Mouse (Mus musculus): ENCODE data around the gene Hoxc5.

The Hoxc5 gene

GRCm38 (mm10) chr15:103011928-103012486 is 44.8 kb downstream of the Hoxc5 start:
- DNase-seq = no peak

DNA sequence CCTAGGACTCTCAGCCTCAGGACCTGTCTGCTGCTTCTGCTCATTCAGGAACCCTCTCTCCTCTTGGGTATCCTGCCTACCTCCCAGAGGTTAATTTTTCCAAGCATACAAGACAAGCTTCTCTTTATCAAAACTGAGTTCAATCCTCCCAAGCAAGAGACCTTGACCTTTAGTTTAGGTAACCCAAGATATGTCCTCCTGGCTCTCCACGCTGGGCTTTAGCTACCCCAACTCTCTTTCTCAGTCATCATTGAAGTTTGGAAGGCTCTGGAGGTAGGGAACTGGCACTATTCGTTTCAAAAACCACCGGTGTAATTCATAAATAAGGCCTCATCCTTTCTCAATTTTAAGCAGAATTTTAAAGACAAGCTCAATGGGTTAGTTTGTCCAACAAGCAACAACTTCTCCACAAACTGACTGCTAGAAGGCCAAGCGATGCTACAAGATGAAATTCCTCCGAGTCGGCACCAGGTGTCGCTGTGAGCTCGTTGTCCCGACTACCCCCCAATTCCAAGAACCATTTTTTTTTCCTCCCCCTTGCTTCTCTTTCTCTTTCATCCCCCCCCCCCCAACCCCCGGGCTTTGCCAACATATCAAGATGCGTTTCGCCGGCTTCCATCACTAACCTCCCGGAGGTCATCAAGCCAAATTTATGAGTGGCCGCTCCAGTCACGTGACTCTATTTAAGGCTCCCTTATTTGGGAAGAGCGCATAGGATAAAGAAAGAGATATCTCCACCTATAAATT is 46.2 kb downstream of the Hoxc5 start:
- peak; percentile 63 to 66 for DNase-seq

DNA sequence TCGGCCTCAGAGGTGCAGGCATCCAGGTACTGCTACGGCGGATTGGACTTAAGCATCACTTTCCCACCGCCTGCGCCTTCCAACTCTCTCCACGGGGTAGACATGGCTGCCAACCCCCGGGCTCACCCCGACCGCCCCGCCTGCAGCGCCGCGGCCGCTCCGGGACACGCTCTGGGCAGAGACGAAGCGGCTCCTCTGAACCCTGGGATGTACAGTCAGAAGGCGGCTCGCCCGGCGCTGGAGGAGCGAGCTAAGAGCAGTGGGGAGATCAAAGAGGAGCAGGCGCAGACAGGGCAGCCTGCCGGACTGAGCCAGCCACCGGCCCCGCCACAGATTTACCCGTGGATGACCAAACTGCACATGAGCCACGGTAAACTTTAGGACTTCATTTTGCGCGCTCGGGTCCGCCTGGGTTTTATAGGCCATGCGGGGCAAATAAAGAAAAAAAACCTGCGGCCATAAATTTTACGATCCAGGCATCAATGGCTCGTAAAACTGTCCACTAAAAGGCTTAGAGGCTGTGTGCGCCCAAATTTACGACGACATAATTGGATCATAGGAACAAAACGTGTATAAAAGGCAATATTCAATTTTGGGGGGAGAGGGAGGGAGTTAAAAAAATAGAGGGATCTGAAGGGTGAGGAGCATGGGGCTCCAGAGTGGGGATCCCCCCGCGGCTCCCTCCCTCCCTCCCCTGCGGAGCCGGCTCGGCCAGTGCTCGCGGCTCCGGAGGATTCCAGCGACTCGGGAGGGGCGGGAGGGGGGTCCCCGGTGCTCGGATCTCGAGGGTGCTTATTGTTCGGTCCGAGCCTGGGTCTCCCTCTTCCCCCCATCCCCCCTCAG is 47.1 kb downstream of the Hoxc5 start:
- peak in 1 of 2 experiments; percentile 33 for DNase-seq

- DNase-seq = no peak
Measured at GRCm38 (mm10) chr15:103015009-103015399, 47.8 kb downstream of the Hoxc5 start.

DNA sequence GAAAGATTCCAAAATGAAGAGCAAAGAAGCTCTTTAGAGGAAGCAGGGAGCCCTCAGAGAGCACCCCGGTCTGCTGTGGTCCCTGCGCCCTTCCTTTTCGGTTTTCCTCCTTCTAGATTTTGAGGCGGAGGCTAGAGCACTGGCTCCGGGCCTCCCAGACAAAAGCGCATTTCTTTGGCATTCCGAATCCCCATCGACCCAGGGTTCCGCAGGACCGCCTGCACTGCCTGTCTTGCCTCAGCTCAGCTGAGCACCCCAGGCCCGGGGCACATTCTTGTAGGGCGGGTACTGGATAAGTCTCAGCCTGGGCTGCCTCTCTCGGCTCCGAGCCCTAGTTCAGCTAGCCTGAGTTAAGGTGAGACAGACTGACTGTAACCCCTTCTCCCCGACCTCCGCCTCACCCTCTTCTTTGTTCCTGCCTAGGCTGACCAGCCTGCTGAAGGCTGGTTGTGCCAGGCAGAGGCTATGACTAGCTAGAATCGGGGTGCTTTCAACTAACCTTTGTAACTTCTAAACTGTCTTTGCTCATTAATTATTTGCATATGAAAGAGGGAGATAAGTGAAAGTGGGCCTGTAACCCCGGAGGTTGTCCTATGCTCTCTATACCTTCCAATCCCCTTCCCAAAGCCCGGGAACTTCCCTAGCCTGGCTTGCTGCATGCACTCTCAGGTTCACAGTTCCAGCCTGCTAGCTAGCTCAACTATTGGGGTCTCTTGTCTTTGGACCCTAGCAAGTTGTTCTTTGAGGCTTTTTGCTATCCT is 48.3 kb downstream of the Hoxc5 start:
- no peak for DNase-seq

GRCm38 (mm10) chr15:103018636-103019035 is 51.4 kb downstream of the Hoxc5 start, which contains the start of gene Hoxc4:
Hoxc4 (plus strand) TSS chr15:103018934.
- DNase-seq = no peak

GRCm38 (mm10) chr15:103020899-103021418 is 53.7 kb downstream of the Hoxc5 start:
- DNase-seq = no peak

DNA sequence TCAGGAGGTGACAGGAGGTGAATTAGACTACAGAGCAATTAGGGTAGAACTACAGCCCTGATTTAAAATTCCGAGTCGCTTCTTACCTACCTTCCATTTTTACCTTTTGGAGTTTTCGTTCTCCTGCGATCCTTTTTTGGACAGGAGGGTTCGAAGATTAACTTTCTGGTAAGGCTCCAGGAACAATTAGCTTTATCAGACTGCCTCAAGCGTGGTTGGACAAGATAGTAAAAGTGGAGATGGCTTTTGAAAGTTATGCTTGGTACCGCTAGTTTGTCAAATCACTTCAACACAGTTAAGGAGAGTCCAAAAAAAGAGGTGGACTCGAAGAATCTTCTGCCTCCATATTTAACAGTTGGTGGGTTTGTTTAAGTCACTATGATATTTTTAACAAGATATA is 54.3 kb downstream of the Hoxc5 start:
- no peak for DNase-seq

- DNase-seq = no peak
Measured at GRCm38 (mm10) chr15:103024131-103024530, 56.9 kb downstream of the Hoxc5 start.

DNA sequence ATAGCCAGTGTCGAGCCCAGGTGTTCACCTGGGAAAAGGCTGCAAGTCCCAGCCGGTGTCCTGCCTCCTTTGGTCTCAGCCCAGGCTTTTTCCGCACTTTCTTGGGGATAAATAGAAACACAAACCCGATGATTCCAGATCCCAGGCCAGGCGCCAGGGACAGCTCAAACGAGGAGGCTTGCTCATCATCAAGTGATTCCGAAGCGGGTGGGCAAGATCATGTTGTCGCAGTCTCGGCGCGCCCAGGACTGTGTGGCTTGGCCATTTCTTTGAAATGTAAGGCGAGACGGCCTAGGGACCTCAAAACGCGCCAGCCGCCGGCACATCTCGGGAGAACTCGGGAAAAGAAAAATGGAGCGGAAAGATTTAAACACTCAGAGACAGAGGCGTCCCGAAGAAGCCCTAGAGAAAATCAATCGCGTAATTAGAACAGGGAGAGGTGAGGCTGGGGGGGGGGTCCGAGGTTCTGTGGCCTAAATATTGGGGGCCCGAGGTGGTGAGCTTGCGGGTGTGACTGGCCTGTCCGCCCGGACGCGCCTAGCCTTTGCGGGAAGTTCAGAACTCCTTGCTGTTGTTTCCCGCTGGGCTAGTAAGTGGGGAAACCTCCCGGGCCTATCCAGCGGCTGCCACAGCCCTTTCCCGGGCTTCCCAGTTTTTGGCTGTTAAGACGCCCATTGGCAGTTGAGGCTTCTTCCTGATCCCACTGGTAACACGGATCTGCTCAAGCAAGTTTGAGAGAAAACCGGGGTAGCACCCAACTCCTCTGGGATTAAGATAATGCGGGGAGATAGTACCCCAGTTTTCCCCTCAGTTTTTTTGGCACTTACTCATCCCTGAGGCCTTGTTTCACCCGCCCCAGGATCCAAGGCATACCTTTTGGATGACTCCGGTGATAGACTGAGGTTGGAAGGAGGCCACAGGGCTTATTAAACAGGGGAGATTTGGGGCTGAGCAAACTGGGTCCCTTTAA is 60.3 kb downstream of the Hoxc5 start:
- DNase-seq = no peak

- no peak for DNase-seq
Measured at GRCm38 (mm10) chr15:103028916-103029512, 61.8 kb downstream of the Hoxc5 start.

DNA sequence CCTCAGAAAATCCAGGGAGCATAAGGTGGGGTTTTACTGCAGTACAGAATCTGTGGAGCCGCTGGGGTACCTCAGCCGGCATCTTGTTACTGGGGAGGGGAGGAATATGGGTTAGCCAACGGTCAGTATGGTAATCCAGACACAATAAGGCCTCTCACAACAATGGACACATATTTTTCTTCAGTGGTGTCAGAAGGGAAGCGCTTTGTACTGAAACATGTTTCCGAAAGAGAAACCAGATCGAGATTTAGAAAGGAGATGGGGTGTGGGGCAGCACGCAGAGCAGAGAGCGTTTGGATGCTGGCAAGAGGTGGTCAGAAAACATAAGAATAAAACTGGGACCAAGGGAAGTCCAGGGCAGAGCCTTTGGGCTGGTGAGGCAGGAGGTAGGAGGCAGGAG is 62.9 kb downstream of the Hoxc5 start:
- DNase-seq = no peak

DNA sequence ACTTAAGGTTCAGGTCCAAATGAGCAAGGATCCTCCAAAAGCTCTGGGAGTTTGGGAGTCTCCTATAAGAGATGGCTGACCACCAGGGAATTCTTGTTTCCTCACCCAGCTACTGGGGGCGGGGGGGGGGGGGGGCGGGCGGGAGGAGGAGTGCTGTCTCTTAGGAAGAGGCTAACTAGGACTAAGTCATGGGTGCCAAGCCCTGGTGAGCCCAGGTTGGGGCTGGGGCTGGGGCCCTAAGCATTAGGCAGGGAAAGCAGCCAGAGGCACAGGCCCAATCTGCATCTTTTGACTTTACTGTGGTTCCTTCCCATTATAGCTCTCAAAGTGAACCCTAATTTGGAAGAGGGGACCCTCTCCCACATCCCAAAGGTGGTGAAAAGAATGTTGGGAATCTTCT is 64.9 kb downstream of the Hoxc5 start:
- no peak for DNase-seq

GRCm38 (mm10) chr15:103032646-103033575 is 65.7 kb downstream of the Hoxc5 start:
- DNase-seq = no peak

DNA sequence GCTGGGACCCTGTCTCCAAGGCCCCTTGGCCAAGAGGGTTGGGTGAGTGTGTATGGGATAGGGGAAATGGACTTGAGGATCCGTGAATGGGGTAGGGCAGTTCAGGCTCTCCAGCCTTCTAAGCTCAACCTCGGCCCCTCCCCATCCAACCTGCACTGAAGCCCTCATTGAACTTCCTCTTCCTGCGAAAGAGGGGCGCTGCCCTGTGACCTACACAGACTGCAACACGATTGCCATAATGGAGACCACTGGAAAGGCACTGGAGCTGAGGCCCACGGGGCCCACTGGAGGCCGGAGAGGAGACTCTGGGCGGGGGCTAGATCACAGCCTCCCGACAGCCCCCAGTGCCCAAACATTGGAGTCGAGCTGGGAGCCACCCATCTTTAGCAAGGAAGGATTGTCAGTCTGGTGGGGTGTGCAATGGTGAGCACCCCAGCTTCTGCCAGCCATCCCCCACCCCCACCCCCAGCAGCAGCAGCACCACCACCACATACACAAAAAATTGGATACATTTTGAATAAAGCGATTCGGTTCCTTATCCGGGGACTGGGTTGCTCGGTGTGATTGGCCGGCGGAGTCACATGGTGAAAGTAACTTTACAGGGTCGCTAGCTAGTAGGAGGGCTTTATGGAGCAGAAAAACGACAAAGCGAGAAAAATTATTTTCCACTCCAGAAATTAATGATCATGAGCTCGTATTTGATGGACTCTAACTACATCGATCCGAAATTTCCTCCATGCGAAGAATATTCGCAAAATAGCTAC is 67.0 kb downstream of the Hoxc5 start:
- DNase-seq = no peak

DNA sequence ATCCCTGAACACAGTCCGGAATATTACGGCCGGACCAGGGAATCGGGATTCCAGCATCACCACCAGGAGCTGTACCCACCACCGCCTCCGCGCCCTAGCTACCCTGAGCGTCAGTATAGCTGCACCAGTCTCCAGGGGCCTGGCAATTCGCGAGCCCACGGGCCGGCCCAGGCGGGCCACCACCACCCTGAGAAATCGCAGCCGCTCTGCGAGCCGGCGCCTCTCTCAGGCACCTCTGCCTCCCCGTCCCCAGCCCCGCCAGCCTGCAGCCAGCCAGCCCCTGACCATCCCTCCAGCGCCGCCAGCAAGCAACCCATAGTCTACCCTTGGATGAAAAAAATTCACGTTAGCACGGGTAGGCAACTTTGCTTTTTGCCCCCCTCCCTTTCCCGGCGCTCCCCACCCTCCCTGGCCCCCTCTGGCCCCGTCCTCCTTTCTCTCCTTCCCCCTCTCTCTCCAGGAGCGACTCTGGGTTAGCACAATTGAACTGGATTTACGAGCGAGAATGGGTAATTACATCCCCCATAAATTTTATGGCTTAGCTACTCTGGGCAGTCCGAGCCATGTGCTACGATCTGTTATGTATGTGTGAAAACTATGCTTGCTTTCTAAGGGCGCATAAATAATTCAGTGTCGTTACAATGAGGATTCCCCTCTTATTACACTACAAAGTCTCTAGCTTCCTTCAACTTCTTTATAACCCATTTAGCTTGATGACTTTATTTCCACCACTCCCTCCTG is 67.7 kb downstream of the Hoxc5 start:
- no peak for DNase-seq

DNA sequence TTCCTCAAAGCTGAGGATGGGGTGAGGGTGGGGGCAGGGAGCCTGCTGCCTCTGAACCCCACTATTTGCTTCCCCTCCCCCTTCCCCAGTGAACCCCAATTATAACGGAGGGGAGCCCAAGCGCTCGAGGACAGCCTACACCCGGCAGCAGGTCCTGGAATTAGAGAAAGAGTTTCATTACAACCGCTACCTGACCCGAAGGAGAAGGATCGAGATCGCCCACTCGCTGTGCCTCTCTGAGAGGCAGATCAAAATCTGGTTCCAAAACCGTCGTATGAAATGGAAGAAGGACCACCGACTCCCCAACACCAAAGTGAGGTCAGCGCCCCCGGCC is 68.3 kb downstream of the Hoxc5 start:
- DNase-seq = no peak

DNA sequence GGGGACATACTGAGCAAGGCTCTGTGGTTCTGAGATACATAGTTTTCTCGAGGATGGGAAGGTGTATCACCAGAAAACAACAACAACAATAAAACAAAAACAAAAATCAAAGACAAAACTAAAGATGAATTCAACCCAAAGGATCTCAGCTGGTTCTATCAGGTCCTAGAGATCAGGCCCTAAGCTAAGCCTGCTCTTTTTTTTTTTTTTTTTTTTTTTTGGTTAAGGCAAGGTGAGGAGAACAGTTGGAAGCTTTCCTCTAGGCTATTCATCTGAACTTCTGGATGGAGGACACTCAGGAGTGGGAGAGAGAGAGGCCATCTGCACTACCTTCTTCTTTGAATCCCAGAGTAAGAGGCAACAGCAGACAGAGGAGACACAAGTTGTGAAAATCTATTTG is 70.3 kb downstream of the Hoxc5 start:
- no peak for DNase-seq
